Mouse (Mus musculus) cerebellum, postnatal 14 days (tissue): Measurements from ENCODE around the gene Sptbn1.

ENCODE experiments used
- DNase-seq, 2 experiments: peaks; one replicate each; pipeline ENCODE4 v3.0.0; 2021; ENCODE audit warnings: mixed read lengths in 2 of 2

The Sptbn1 gene

GRCm38 (mm10) chr11:30267892-30268647 is at the start of gene Sptbn1:
Gene Sptbn1 (minus strand): TSS chr11:30268175.
- peak; percentile 86 to 90 for DNase-seq

DNA sequence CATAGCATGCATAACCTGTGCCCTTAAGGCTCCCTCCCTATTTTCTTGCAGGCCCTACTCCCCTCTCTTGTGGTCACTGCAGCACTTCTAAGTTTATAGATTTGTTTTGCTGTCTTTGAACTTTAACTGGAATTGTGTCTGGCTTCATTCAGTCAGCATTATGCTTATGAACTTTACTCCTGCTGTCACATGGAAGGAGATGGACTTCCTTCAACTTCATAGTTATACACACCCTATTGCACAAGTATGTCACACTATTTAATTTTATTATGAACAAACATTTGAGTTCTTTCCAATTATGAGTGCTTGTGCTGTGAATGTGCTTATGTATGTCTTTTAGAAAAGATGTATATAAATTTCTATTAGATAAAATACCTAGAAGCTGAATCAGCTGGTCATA is 26.3 kb upstream of the Sptbn1 start:
- DNase-seq: no peak

GRCm38 (mm10) chr11:30292221-30293160 is 24.5 kb upstream of the Sptbn1 start:
- no peak for DNase-seq

- no peak for DNase-seq
Measured at GRCm38 (mm10) chr11:30291155-30291554, 23.2 kb upstream of the Sptbn1 start.

- DNase-seq: peak in 1 of 2 experiments; percentile 22
Measured at GRCm38 (mm10) chr11:30289470-30290431, 21.8 kb upstream of the Sptbn1 start.

- DNase-seq: no peak
Measured at GRCm38 (mm10) chr11:30288075-30288474, 20.1 kb upstream of the Sptbn1 start.

- DNase-seq: no peak
Measured at GRCm38 (mm10) chr11:30283710-30284109, 15.7 kb upstream of the Sptbn1 start.

- DNase-seq: no peak
Measured at GRCm38 (mm10) chr11:30281096-30281495, 13.1 kb upstream of the Sptbn1 start.

DNA sequence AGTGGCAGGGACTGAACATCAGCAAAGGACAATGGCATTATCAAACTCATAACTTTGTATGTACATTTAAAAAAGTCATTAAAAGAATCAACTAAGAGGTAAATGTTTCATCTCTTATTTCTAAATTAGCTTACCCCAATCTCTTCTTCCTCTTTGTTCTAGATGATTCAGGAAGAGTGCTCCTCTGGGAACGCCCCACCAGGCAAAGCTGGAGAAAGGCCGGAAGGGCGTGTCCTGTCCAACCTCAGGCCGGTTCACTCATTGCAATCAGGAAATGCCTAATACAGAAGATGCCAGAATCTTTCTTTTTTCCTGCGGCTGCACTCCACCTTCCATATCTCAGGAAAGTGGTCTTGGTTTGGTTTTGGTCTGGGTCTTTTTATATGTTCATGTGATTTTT is 11.3 kb upstream of the Sptbn1 start:
- DNase-seq: no peak

GRCm38 (mm10) chr11:30275436-30276031 is 7.6 kb upstream of the Sptbn1 start:
- no peak for DNase-seq

GRCm38 (mm10) chr11:30269524-30269923 is 1.5 kb upstream of the Sptbn1 start:
- DNase-seq: no peak

GRCm38 (mm10) chr11:30268648-30269375 is 837 bp upstream of the Sptbn1 start:
- DNase-seq: no peak

DNA sequence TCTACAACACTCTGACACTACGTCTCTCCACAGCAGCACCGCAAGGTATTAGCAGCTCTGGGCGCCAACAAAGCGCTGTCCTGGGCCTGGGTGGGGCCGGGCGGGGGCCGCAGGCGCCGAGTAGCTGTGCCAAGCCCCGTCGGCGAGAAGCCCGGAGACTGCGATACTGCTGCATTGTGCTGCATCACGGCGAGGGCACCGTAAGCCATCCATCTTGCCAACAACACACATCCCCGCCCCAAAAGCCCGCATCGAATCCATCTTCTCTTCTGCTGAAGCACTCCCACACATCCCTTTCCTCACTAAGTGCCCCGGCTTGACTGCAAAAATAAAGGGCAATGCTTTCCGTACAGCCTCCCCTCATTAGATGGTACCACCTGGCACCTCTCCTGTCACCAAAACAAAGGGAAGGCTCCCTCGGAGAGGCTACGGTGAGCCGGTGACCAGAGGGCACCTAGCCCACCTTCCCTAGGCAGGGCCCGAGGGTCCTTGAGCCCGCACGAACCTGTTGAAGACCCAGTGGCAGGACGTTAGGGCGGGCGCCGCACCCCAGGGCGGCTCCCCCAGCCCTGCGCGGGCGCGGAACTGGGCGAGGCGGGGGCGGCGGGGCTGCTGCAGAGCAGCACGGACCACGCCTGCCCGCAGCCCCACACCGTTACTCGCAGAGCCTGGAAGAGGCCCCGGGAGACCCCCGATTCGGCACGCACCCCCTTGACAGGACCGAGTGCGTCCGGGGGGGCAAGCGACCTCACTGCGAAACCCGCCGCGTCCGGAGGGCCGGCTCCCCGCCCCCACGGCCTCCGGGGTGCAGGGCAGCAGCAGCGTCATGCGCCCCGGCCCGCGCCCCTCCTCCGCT is 711 bp downstream of the Sptbn1 start:
- peak; percentile 79 to 80 for DNase-seq

GRCm38 (mm10) chr11:30266691-30267035 is 1.3 kb downstream of the Sptbn1 start:
- no peak for DNase-seq

GRCm38 (mm10) chr11:30265666-30266065 is 2.3 kb downstream of the Sptbn1 start:
- no peak for DNase-seq

- DNase-seq: no peak
Measured at GRCm38 (mm10) chr11:30263627-30264026, 4.3 kb downstream of the Sptbn1 start.

GRCm38 (mm10) chr11:30258739-30259350 is 9.1 kb downstream of the Sptbn1 start:
- no peak for DNase-seq

- DNase-seq: peak; percentile 55 to 71
Measured at GRCm38 (mm10) chr11:30257812-30258211, 10.2 kb downstream of the Sptbn1 start.

GRCm38 (mm10) chr11:30257085-30257484 is 10.9 kb downstream of the Sptbn1 start:
- no peak for DNase-seq

GRCm38 (mm10) chr11:30256491-30256890 is 11.5 kb downstream of the Sptbn1 start:
- no peak for DNase-seq
